Mouse (Mus musculus): ENCODE measurements around the gene Rwdd3. TPM values are rescaled to one million over a fixed set of nuclear protein-coding genes. Genes with fewer than 3 reads are reported as not detected.

Rwdd3 gene
- total RNA-seq, 2 experiments from 2014 or later: 9.0 to 11.8 TPM

GRCm38 (mm10) chr3:121168581-121168980 is 2.9 kb downstream of the Rwdd3 start:
- intact Hi-C loops (cut with DNase I): loop anchor here (10.0 kb wide), 1 partner anchor 336 kb away; no protein-coding TSS in a partner anchor
- DNase-seq (ENCODE audit: low spot score in 2 of 2): no peak

GRCm38 (mm10) chr3:121163271-121163819 is 8.2 kb downstream of the Rwdd3 start:
- intact Hi-C loops (cut with DNase I): loop anchor here (10.0 kb wide), 1 partner anchor 341 kb away; no protein-coding TSS in a partner anchor
- DNase-seq (ENCODE audit: low spot score in 2 of 2): peak; percentile 61 to 66

GRCm38 (mm10) chr3:121161661-121162060 is 9.8 kb downstream of the Rwdd3 start:
- intact Hi-C loops (cut with DNase I): loop anchor here (10.0 kb wide), 1 partner anchor 343 kb away; no protein-coding TSS in a partner anchor

DNA sequence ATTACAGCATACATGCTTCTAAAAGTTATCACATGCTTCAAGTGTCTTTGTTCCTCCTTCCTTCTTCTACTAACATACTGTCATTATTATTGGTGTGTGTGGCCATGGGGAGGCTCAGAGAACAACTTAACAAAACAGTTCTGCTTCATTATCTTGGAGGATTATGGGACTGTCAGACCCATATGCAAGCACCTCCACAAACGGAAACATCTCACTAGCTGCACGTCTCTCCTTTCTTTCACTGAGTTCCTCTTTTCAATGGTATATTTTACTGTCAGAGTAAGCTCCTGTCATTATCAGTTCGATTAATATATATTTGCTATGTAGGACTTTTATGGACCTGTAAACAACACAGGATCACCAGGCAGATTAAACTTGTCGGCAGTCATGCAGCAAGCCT is 11.1 kb downstream of the Rwdd3 start:
- intact Hi-C loops (cut with DNase I): loop anchor here (10.0 kb wide), 1 partner anchor 344 kb away; no protein-coding TSS in a partner anchor
- no peak for DNase-seq (ENCODE audit: low spot score in 2 of 2)

More at GRCm38 (mm10) chr3:121161661-121162060, 9.8 kb downstream of the Rwdd3 start:
- no peak for DNase-seq (ENCODE audit: low spot score in 2 of 2)

GRCm38 (mm10) chr3:121159566-121159965 is 11.9 kb downstream of the Rwdd3 start:
- no peak for DNase-seq (ENCODE audit: low spot score in 2 of 2)
- intact Hi-C loops (cut with DNase I): no loop called here

- intact Hi-C loops (cut with DNase I): no loop called here
- no peak for DNase-seq (ENCODE audit: low spot score in 2 of 2)
These were observed 12.6 kb downstream of the Rwdd3 start for GRCm38 (mm10) chr3:121158901-121159351.

- intact Hi-C loops (cut with DNase I): no loop called here
- DNase-seq (ENCODE audit: low spot score in 2 of 2): no peak
These were observed 13.8 kb downstream of the Rwdd3 start for GRCm38 (mm10) chr3:121157546-121158330.

GRCm38 (mm10) chr3:121156451-121157186 is 14.9 kb downstream of the Rwdd3 start:
- DNase-seq (ENCODE audit: low spot score in 2 of 2): no peak

GRCm38 (mm10) chr3:121156043-121156442 is 15.5 kb downstream of the Rwdd3 start:
- intact Hi-C loops (cut with DNase I): no loop called here
- DNase-seq (ENCODE audit: low spot score in 2 of 2): no peak

More at GRCm38 (mm10) chr3:121156451-121157186, 14.9 kb downstream of the Rwdd3 start:
- intact Hi-C loops (cut with DNase I): no loop called here

DNA sequence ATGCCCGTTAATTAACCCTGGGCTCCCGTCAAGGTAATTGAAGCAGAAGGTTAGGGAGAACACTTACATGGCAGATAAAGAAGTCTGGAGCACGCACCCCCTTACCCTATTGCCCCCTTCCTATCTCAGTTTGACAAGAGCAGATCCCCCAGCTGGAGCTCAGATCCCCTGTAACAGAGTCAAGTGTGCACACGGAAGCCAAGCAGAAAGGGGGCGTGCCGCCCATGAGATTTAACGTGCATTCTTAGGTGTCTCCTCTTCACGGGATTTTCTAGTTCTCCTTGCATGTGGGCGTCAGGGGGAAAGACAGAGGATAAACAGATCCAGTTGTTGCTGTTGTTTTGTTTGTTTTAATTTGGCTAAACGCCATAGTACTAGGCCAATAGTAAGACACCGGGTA is 37.6 kb downstream of the Rwdd3 start:
- DNase-seq (ENCODE audit: low spot score in 2 of 2): no peak
- intact Hi-C loops (cut with DNase I): no loop called here

DNA sequence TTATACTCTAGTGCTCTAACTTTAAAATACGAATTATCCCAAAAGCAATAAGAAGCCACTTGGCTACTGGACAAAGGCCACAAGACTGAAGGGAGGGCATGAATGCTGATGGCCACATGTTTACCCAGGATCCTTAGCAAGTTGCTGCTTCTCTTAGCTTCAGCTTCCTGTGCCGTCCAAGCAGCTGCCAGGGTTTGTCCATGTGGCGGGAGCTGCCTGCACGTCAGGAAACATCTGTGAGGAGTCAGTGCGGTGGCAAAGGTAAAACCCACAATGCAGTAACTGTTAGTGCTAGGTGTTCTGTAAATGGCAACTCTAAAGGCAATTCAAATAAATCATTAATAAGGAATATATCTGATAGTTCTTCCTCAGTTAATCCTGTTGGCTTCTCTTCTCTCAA is 38.5 kb downstream of the Rwdd3 start:
- intact Hi-C loops (cut with DNase I): no loop called here
- DNase-seq (ENCODE audit: low spot score in 2 of 2): no peak

- DNase-seq (ENCODE audit: low spot score in 2 of 2): no peak
- intact Hi-C loops (cut with DNase I): no loop called here
These were observed 44.3 kb downstream of the Rwdd3 start for GRCm38 (mm10) chr3:121127171-121127570.

DNA sequence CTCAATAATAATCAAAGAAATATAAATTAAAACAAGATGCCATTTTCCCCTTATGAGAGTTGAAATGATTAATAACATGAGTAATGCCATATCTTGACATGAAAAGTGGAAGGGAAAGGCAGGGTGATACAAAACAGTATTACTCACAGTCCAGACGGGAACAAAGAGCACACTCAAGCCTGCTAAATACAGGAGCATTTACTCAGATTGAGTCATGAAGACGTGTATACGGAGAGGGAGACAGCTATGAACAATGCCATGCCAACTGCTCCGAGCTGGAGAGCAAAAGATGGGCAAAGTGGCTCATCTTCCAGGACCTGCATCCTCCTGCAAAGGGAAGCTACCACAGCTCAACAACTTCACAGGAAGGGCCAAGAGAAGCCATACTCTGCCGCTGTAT is 45.0 kb downstream of the Rwdd3 start:
- DNase-seq (ENCODE audit: low spot score in 2 of 2): no peak
- intact Hi-C loops (cut with DNase I): no loop called here

DNA sequence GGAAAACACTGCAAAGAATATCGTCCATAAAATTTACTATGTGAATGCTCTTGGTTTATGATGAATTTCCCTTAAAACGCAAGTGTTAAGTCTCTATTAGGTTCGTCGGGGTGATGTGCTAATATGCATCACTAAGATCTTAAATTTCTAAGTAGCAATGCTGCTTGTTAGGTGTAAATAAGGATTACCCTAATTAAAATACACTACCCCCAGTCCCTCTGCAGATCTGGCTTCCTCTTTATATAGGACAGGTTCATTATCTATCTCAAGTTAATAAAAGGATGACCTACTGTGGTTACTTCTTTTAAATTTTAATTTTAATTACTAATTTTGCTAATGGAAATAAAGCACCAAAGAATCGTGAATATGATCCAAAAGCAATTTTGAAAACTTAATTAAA is 50.4 kb downstream of the Rwdd3 start:
- DNase-seq (ENCODE audit: low spot score in 2 of 2): no peak
- intact Hi-C loops (cut with DNase I): no loop called here

- intact Hi-C loops (cut with DNase I): no loop called here
- no peak for DNase-seq (ENCODE audit: low spot score in 2 of 2)
These were observed 54.9 kb downstream of the Rwdd3 start for GRCm38 (mm10) chr3:121116590-121116989.

GRCm38 (mm10) chr3:121116067-121116466 is 55.4 kb downstream of the Rwdd3 start:
- intact Hi-C loops (cut with DNase I): no loop called here
- no peak for DNase-seq (ENCODE audit: low spot score in 2 of 2)

DNA sequence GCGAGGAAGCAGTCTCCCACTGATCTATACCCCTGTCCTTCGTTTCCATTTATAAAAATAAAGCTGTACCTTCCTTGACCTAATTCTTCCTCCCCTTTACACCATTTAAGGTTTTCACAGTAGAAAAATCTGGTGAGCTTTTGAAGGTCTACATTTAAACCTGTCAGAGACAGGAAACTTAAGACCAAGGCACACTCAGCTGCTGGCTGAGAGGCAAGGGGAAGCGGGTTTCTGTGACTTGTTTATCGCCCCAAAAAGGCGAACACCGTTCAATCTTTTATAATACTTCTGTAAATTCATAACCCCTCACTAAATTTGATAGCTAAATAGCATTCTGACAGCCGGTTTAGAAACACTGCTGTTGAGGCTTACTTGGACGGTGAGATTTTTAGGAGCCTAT is 60.4 kb downstream of the Rwdd3 start:
- intact Hi-C loops (cut with DNase I): no loop called here
- DNase-seq (ENCODE audit: low spot score in 2 of 2): no peak

GRCm38 (mm10) chr3:121110430-121110829 is 61.1 kb downstream of the Rwdd3 start:
- DNase-seq (ENCODE audit: low spot score in 2 of 2): no peak
- intact Hi-C loops (cut with DNase I): no loop called here

- intact Hi-C loops (cut with DNase I): loop anchor here (10.0 kb wide), 1 partner anchor 913 kb away; no protein-coding TSS in a partner anchor
- DNase-seq (ENCODE audit: low spot score in 2 of 2): no peak
These were observed 64.0 kb downstream of the Rwdd3 start for GRCm38 (mm10) chr3:121107481-121107880.

DNA sequence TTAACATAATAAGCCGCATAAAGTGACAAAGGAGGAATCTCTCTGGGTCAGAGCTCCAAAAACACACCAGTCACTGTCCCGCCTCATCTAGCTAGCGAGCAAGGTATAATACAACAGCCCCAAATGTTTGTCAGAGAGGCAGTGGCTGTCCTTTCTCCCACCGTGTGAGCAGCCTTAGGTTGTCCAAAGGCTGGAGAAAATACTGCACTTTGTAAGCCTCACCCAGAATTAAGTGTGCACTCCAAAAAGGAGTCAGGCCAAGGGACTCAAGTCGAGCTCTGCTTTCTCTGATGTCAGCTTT is 66.1 kb downstream of the Rwdd3 start:
- DNase-seq (ENCODE audit: low spot score in 2 of 2): no peak
- intact Hi-C loops (cut with DNase I): loop anchor here (10.0 kb wide), 1 partner anchor 911 kb away; no protein-coding TSS in a partner anchor

All from left cerebral cortex, postnatal 14 days (tissue).